Mouse (Mus musculus): ENCODE results near the gene Tmem219. TPM values are rescaled to one million over a fixed set of nuclear protein-coding genes. Genes with fewer than 3 reads are reported as not detected.
"Not testable (repeated sequence)": the region's sequence is repeated elsewhere in the genome, so short reads cannot be mapped to it uniquely, and the experiment has no call there.

Gene Tmem219
- polyA plus RNA-seq, 1 experiment from 2014 or later, result 23.2 TPM

DNA sequence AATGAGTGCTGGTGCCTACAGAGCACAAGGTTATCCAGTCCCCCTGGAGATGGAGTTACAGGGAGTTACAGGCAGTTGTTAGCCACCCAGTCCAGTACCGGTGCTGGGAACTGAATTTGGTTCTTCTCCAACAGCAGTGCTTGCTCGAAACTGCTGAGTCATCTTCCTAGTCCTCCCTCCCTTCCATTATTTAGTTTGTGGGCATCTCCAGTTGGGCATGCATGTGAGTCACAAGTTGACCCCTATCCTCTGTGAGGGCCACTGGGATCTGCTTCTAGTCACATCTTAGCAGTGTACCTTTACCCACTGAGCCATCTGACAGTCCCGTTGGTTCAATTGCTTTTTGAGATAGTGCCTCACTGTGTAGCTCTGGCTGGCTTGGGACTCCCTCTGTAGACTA is 17.1 kb downstream of the Tmem219 start:
- WGBS, result 57% methylated on average over 3 of the region's 3 CpGs
- no peak overlapping the region for H3K27ac ChIP-seq (ENCODE audit: low read depth, low read length)
- no peaks in the 10 kb centered on the region for H3K36me3 ChIP-seq (ENCODE audit: control insufficient read depth, insufficient read depth, low read length)

DNA sequence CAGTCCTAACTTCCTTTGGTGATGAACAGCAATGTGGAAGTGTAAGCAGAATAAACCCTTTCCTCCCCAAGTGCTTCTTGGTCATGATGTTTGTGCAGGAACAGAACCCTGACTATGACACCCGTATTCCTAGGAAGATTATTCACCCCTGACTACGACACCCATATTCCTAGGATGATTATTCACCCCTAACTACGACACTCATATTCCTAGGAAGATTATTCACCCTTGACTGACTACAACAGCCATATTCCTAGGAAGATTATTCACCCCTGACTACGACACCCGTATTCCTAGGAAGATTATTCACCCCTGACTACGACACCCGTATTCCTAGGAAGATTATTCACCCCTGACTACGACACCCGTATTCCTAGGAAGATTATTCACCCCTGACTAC is 22.9 kb downstream of the Tmem219 start:
- ATAC-seq (replicated peaks; ENCODE audit: low FRiP score); DNase-seq (ENCODE audit: low spot score): not testable (repeated sequence)
- WGBS, result 85% methylated on average over 7 of the region's 9 CpGs

More for the DNA sequence above, 17.1 kb downstream of the Tmem219 start:
- H3K9me3 ChIP-seq (ENCODE audit: control insufficient read depth, low read length), result no peaks in the 10 kb centered on the region
- no peak overlapping the region for H3K9ac ChIP-seq (ENCODE audit: low read depth, low read length)
- DNase-seq (ENCODE audit: low spot score) (no peak), ATAC-seq (replicated peaks; ENCODE audit: low FRiP score) (no peak)
- H3K4me2 ChIP-seq, result no peak overlapping the region
- H3K27me3 ChIP-seq (replicated peaks; ENCODE audit: control insufficient read depth, insufficient read depth, low read length), result no peaks in the 10 kb centered on the region
- no peaks in the 10 kb centered on the region for H3K4me1 ChIP-seq (replicated peaks; ENCODE audit: control insufficient read depth, insufficient read depth, low read length)
- no peak overlapping the region for H3K4me3 ChIP-seq (ENCODE audit: low read depth, low read length)

DNA sequence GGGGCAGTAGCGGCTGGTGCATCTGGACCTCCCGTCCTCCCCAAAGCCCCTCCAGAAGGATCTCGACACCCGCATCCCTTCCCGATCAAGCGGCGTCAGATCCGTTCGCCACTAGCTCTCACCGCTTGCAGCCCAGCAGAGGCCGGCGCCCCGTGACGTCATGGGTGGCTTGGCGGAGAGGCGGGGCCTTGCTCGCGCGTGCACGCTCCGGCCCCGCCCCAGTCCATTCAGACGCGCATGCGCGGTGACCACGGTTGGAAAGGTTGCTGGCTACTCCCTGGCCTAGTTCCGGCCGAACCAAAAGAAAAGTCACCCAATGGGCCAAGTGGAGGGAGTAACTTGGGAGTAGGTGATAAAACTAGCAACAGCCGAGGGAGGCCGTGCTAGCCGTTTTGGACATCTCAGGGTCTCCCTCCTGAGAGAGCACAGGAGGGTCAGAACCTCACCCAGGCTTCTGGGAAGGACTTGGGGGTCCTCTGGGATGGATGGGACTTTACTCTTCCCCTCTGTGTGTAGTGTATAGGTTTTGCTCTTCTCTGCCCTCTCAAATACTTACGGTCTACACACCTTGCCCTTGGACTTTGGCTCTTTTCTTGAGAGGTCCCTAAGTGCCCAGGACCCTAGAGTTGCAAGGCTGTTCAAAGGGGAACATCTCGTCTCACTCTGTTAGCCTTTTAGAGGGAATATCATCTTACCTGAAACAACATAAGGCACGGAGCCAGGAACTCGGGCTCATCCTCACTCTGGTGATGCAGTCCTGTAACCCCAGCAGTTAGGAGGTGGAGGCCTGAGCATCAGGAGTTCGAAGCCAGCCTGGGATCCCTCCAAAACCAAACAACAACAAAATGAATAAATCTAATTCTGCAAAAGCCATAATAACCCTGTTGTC is 24.4 kb downstream of the Tmem219 start:
- WGBS, result 12% methylated on average over 37 of the region's 37 CpGs
- H3K27ac ChIP-seq (ENCODE audit: low read depth, low read length), result peak overlapping the region; percentile 59

More for the DNA sequence above, 22.9 kb downstream of the Tmem219 start:
- H3K4me1 ChIP-seq (replicated peaks; ENCODE audit: control insufficient read depth, insufficient read depth, low read length); H3K9ac ChIP-seq (ENCODE audit: low read depth, low read length); H3K27me3 ChIP-seq (replicated peaks; ENCODE audit: control insufficient read depth, insufficient read depth, low read length); H3K4me3 ChIP-seq (ENCODE audit: low read depth, low read length); H3K36me3 ChIP-seq (ENCODE audit: control insufficient read depth, insufficient read depth, low read length); H3K4me2 ChIP-seq; H3K27ac ChIP-seq (ENCODE audit: low read depth, low read length); H3K9me3 ChIP-seq (ENCODE audit: control insufficient read depth, low read length): not testable (repeated sequence)

DNA sequence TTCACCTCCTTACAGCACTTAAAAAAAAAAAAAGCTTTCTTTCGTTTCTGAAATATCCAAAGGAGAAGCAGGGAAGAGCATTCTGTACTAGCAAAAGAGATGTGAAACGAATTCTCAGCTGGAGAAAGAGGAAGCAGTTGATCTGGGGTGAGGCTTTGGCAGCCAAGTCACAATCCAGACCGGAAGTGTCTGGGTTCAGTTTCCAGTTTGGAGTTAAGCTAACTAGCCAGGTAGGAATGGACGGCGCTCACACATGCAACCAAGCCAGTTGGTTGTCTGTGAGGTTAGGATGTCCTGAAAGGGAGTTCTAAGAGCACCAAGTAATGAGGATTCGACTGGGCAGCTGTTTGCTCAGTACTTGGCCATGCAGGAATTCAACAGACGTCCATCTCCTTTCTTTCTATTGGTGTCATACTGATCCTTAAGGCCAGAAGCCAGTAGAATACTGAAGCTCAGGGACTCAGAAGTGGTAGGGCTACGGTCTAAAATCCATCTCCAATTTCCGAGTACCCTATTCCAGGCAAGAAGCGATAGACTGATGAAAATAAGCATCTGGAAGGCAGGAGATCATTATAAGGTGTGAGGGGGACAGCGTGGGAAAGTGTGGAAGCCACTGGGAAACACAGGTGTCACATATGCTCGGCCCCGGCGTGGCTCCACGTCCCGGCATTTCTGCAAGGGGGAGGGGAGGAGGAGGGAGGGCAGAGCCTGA is 25.2 kb downstream of the Tmem219 start:
- ATAC-seq (replicated peaks; ENCODE audit: low FRiP score), result peak; percentile 66
- DNase-seq (ENCODE audit: low spot score), result no peak
- peak overlapping the region; percentile 88 for H3K9ac ChIP-seq (ENCODE audit: low read depth, low read length)
- no peaks in the 10 kb centered on the region for H3K36me3 ChIP-seq (ENCODE audit: control insufficient read depth, insufficient read depth, low read length)
- H3K4me1 ChIP-seq (replicated peaks; ENCODE audit: control insufficient read depth, insufficient read depth, low read length), result peaks cover 7% of the 10 kb centered on the region; the same call in 1 of the 2 replicates
- peak overlapping the region; percentile 66 for H3K4me3 ChIP-seq (ENCODE audit: low read depth, low read length)
- H3K9me3 ChIP-seq (ENCODE audit: control insufficient read depth, low read length), result no peaks in the 10 kb centered on the region
- peak overlapping the region; percentile 59 for H3K27ac ChIP-seq (ENCODE audit: low read depth, low read length)
- no peaks in the 10 kb centered on the region for H3K27me3 ChIP-seq (replicated peaks; ENCODE audit: control insufficient read depth, insufficient read depth, low read length)
- peak overlapping the region; percentile 80 for H3K4me2 ChIP-seq
- WGBS, result 15% methylated on average over 16 of the region's 16 CpGs

More for the DNA sequence above, 24.4 kb downstream of the Tmem219 start:
- Histone ChIP-seq H3K9ac (ENCODE audit: low read depth, low read length) (peak overlapping the region; percentile 88), H3K36me3 (ENCODE audit: control insufficient read depth, insufficient read depth, low read length) (no peaks in the 10 kb centered on the region), H3K4me2 (peak overlapping the region; percentile 80), H3K4me3 (ENCODE audit: low read depth, low read length) (peak overlapping the region; percentile 66), H3K9me3 (ENCODE audit: control insufficient read depth, low read length) (no peaks in the 10 kb centered on the region), H3K4me1 (replicated peaks; ENCODE audit: control insufficient read depth, insufficient read depth, low read length) (peaks cover 7% of the 10 kb centered on the region; the same call in 1 of the 2 replicates), H3K27me3 (replicated peaks; ENCODE audit: control insufficient read depth, insufficient read depth, low read length) (no peaks in the 10 kb centered on the region)
- DNase-seq (ENCODE audit: low spot score) (peak; percentile 98), ATAC-seq (replicated peaks; ENCODE audit: low FRiP score) (peak; percentile 94)

DNA sequence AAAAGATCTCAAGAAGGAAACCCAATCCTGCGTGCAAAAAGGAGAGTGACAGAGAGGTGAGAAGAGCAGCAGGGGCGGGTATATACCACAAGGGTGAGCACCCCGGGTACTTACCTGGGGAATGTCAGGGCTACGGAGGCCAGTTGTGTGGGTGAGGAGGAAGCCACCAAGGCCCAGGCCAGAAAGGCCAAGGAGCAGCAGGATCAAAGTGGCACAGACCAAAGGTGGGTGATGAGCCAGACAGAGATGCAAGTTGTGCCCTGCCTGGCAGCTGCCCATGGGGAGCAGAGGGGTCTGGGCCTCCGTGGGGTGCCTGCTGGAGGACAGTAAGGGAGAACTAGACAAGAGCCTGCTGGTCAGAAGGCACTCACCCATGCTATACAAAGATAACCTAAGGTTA is 25.8 kb downstream of the Tmem219 start:
- H3K4me3 ChIP-seq (ENCODE audit: low read depth, low read length), result no peak overlapping the region
- peak overlapping the region; percentile 80 for H3K4me2 ChIP-seq

DNA sequence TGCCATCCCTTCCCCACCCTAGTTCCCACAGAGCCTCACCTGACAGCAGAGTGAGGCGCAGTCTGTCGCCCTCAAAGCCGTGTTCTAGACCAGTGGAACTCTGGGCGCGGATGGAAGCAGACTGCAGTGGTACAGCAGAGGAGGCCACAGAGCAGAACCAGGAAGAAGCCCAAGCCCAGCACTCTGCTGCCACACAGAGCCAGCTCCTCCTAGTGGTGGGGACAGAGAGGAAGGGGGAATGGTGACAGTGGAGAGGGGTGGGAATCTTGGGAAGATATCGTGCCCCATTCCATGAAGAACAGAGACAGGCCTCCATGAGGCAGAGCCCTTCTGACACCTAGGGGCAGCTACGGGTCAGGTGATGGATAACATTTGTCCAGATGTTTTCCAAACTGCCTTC is 33.9 kb downstream of the Tmem219 start:
- ATAC-seq (replicated peaks; ENCODE audit: low FRiP score), result no peak
- Histone ChIP-seq H3K9me3 (ENCODE audit: control insufficient read depth, low read length) (no peaks in the 10 kb centered on the region), H3K36me3 (ENCODE audit: control insufficient read depth, insufficient read depth, low read length) (no peaks in the 10 kb centered on the region), H3K4me2 (no peak overlapping the region), H3K27me3 (replicated peaks; ENCODE audit: control insufficient read depth, insufficient read depth, low read length) (no peaks in the 10 kb centered on the region), H3K27ac (ENCODE audit: low read depth, low read length) (no peak overlapping the region), H3K4me3 (ENCODE audit: low read depth, low read length) (no peak overlapping the region), H3K4me1 (replicated peaks; ENCODE audit: control insufficient read depth, insufficient read depth, low read length) (peaks cover 4% of the 10 kb centered on the region; the same call in 1 of the 2 replicates), H3K9ac (ENCODE audit: low read depth, low read length) (no peak overlapping the region)
- DNase-seq (ENCODE audit: low spot score), result no peak
- 54% methylated on average over 7 of the region's 7 CpGs for WGBS

More for the DNA sequence above, 25.8 kb downstream of the Tmem219 start:
- H3K27me3 ChIP-seq (replicated peaks; ENCODE audit: control insufficient read depth, insufficient read depth, low read length), result no peaks in the 10 kb centered on the region
- peaks cover 7% of the 10 kb centered on the region; the same call in 1 of the 2 replicates for H3K4me1 ChIP-seq (replicated peaks; ENCODE audit: control insufficient read depth, insufficient read depth, low read length)
- peak overlapping the region; percentile 35; the same call in 1 of the 2 replicates for H3K27ac ChIP-seq (ENCODE audit: low read depth, low read length)
- ATAC-seq (replicated peaks; ENCODE audit: low FRiP score) (no peak), DNase-seq (ENCODE audit: low spot score) (no peak)
- H3K9ac ChIP-seq (ENCODE audit: low read depth, low read length), result peak overlapping the region; percentile 36; the same call in 1 of the 2 replicates
- no peaks in the 10 kb centered on the region for H3K9me3 ChIP-seq (ENCODE audit: control insufficient read depth, low read length)
- no peaks in the 10 kb centered on the region for H3K36me3 ChIP-seq (ENCODE audit: control insufficient read depth, insufficient read depth, low read length)
- WGBS, result 78% methylated on average over 5 of the region's 5 CpGs

DNA sequence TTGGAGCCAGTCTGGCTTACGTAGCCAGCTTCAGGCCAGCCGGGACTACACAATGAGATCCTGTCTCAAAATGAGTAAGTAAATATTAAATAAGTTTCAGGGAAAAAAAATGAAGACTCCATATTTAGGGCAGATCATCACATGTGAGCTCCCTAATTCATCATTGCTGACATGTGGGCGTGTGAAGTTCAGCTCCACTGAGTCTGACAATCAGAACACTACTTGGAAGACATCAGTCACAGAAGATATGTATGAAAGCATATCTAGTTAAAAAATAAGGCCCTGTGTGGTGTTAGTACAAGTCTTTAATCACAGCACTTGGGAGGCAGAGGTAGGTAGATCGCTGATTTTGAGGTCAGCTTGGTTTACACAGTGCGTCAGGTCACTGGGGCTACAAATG is 35.4 kb downstream of the Tmem219 start:
- 84% methylated on average over 5 of the region's 5 CpGs for WGBS
- Histone ChIP-seq H3K9me3 (ENCODE audit: control insufficient read depth, low read length) (no peaks in the 10 kb centered on the region), H3K36me3 (ENCODE audit: control insufficient read depth, insufficient read depth, low read length) (no peaks in the 10 kb centered on the region), H3K4me3 (ENCODE audit: low read depth, low read length) (no peak overlapping the region), H3K4me1 (replicated peaks; ENCODE audit: control insufficient read depth, insufficient read depth, low read length) (peaks cover 16% of the 10 kb centered on the region), H3K9ac (ENCODE audit: low read depth, low read length) (no peak overlapping the region), H3K27me3 (replicated peaks; ENCODE audit: control insufficient read depth, insufficient read depth, low read length) (no peaks in the 10 kb centered on the region), H3K27ac (ENCODE audit: low read depth, low read length) (no peak overlapping the region), H3K4me2 (no peak overlapping the region)
- ATAC-seq (replicated peaks; ENCODE audit: low FRiP score) (no peak), DNase-seq (ENCODE audit: low spot score) (no peak)

DNA sequence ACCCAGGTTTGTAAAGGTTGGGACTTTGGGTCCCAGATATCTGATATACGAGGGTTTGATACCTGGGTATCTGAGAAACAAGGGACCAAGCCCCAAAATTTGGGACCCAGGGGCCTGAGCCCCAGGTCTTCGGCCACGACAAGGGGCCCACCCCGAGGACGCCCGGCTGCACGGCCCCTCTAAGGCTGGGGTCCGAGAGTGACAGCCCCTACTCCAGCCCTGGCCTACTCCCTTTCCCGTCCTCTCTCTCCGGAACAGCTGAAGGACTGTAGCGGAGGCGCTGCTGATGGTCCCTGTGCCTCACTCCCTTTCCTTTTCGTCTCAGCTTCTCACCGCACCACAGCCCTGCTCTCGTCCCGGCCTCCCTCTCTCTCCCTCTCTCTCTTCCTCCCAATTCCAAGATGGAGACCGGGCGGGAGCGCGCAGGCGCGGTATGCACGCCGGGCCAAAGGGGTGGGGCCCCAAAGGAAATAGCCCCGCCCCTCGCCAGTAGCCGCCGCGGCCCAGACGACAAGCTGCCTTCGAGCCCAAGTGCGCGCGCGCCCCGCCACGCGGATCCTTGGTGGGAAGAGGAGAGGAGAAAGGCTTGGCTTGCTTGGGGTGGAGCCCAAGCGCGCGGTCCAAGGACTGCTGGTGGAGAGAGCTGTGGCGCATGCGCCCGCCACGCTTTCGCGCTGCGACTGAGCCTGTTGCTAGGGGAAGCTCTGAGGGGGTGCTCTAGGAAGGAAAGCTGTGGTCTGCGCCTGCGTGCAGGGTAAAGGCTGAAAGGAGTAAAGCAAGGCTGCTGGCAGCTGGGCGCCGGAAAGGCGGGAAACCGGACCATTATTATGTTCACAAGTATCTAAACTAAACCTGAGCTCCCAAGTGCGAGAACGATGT is 38.2 kb downstream of the Tmem219 start, which contains the start of gene Taok2:
Gene Taok2, minus strand, starts transcription at position 418 of the 879 bp plus-strand sequence.
- Histone ChIP-seq H3K36me3 (ENCODE audit: control insufficient read depth, insufficient read depth, low read length) (peaks cover 9% of the 10 kb centered on the region), H3K4me2 (peak within 1 kb of the TSS; percentile 100), H3K4me3 (ENCODE audit: low read depth, low read length) (peak within 1 kb of the TSS; percentile 88), H3K27ac (ENCODE audit: low read depth, low read length) (peak within 1 kb of the TSS; percentile 92), H3K27me3 (replicated peaks; ENCODE audit: control insufficient read depth, insufficient read depth, low read length) (no peaks in the 10 kb centered on the region), H3K4me1 (replicated peaks; ENCODE audit: control insufficient read depth, insufficient read depth, low read length) (peaks cover 29% of the 10 kb centered on the region), H3K9ac (ENCODE audit: low read depth, low read length) (peak within 1 kb of the TSS; percentile 87), H3K9me3 (ENCODE audit: control insufficient read depth, low read length) (no peaks in the 10 kb centered on the region)
- ATAC-seq (replicated peaks; ENCODE audit: low FRiP score) (peak; percentile 97), DNase-seq (ENCODE audit: low spot score) (peak; percentile 99)
- under 1% methylated on average over 56 of the region's 56 CpGs for WGBS
